Mouse (Mus musculus) myocyte (in vitro differentiated cells): ENCODE data around the gene Larp1. TPM values are rescaled to one million over a fixed set of nuclear protein-coding genes. Genes with fewer than 3 reads are reported as not detected.

ENCODE experiments used
- H3K27me3 ChIP-seq: one replicate; pipeline ENCODE4 v1.6.1; 2011; ENCODE audit not compliant: control insufficient read depth, insufficient read depth, insufficient read length
- H3K36me3 ChIP-seq: one replicate; pipeline ENCODE4 v1.6.1; 2011; ENCODE audit not compliant: control insufficient read depth, insufficient read depth
- H3K4me2 ChIP-seq: one replicate; pipeline ENCODE4 v1.6.1; 2011; ENCODE audit warnings: low read depth, control low read depth
- H3K4me3 ChIP-seq: one replicate; pipeline ENCODE4 v1.5.1; 2011; ENCODE audit warnings: mild to moderate bottlenecking, control low read depth, moderate library complexity
- H3K79me2 ChIP-seq: one replicate; pipeline ENCODE4 v1.6.1; 2011; ENCODE audit not compliant: control insufficient read depth, insufficient read depth
- H3ac ChIP-seq: one replicate; pipeline ENCODE4 v1.6.1; 2011; ENCODE audit not compliant: control insufficient read depth, insufficient read length
- CEBPB ChIP-seq: IDR thresholded peaks from 2 replicates; pipeline ENCODE4 v1.6.1; 2011; ENCODE audit warnings: mild to moderate bottlenecking, moderate library complexity; ENCODE audit not compliant: poor library complexity, insufficient read depth, severe bottlenecking
- E2F4 ChIP-seq: IDR thresholded peaks from one replicate; pipeline ENCODE4 v1.6.1; 2011; ENCODE audit warnings: mild to moderate bottlenecking, control low read depth, moderate library complexity; ENCODE audit not compliant: insufficient read depth
- MAX ChIP-seq: IDR thresholded peaks from one replicate; pipeline ENCODE4 v1.6.1; 2011; ENCODE audit warnings: low read depth, mild to moderate bottlenecking, control low read depth
- MYOD1 ChIP-seq, 3 experiments: IDR thresholded peaks; one replicate each; pipeline ENCODE4 v1.6.1; 2011; ENCODE audit warnings: control low read depth in 2 of 3, low read depth in 2 of 3, mild to moderate bottlenecking in 2 of 3, moderate library complexity in 1 of 3; ENCODE audit not compliant: insufficient read length in 2 of 3, control insufficient read depth in 1 of 3
- MYOG ChIP-seq, 3 experiments: IDR thresholded peaks; one replicate each; pipeline ENCODE4 v1.6.1; 2011; ENCODE audit warnings: control low read depth in 2 of 3, low read depth in 2 of 3, mild to moderate bottlenecking in 2 of 3; ENCODE audit not compliant: insufficient read length in 2 of 3, control insufficient read depth in 1 of 3, insufficient read depth in 1 of 3
- POLR2A ChIP-seq: IDR thresholded peaks from one replicate; pipeline ENCODE4 v1.6.1; 2011; ENCODE audit warnings: low read depth, mild to moderate bottlenecking, control low read depth, moderate library complexity; ENCODE audit not compliant: insufficient read length
- POLR2AphosphoS2 ChIP-seq: IDR thresholded peaks from one replicate; pipeline ENCODE4 v1.6.1; 2011; ENCODE audit warnings: low read depth, control low read depth; ENCODE audit not compliant: insufficient read length
- REST ChIP-seq: IDR thresholded peaks from one replicate; pipeline ENCODE4 v1.6.1; 2011; ENCODE audit warnings: mild to moderate bottlenecking, control low read depth, moderate library complexity; ENCODE audit not compliant: insufficient read depth, insufficient read length
- SRF ChIP-seq: IDR thresholded peaks from one replicate; pipeline ENCODE4 v1.6.1; 2011; ENCODE audit warnings: low read depth; ENCODE audit not compliant: control insufficient read depth, insufficient read length
- TCF12 ChIP-seq: IDR thresholded peaks from one replicate; pipeline ENCODE4 v1.6.1; 2011; ENCODE audit warnings: mild to moderate bottlenecking, control low read depth; ENCODE audit not compliant: poor library complexity, insufficient read depth, severe bottlenecking
- TCF3 ChIP-seq: IDR thresholded peaks from one replicate; pipeline ENCODE4 v1.6.1; 2011; ENCODE audit warnings: low read depth, control low read depth; ENCODE audit not compliant: insufficient read length
- USF1 ChIP-seq: IDR thresholded peaks from one replicate; pipeline ENCODE4 v1.6.1; 2011; ENCODE audit warnings: low read depth, mild to moderate bottlenecking, control low read depth, moderate library complexity
- polyA plus RNA-seq: library from polyadenylated mRNA; unstranded; fragments of >200 nt; fragmentation: generic; extraction: Trizol; gene quantifications from one replicate; pipeline ENCODE4 v1.2.1, GENCODE M21; 2012; ENCODE audit warnings: missing spikeins

The Larp1 gene
- polyA plus RNA-seq, 1 experiment = 67.6 TPM

DNA sequence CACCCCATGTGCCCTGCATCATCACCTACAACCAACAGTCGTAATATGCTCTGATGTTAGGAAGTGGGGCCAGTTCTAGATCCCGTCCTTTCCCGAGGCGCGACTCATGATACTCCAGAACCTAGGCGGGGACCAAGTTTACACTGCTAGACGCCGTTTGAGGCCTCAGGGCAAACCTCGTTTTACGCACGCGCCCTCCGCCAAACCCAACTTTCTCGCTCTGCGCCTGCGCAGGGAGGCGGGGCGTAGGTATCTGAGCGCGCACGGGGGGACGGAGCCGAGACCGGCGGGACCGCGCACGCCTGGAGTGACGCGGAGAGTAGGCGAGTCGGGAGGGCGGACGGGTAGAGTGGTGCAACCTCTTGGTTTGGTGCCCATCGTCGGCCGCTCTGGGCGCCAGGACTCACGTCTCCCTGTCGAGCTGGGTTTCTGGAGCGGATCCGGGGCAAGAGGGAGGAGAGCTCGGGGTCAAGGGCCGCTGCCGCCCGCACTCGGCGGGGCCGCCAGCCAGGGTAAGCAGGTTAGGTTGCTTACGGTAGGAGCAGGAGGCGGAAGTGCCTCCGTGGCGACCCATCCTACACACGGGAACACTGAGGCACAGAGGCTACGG, 94.9 kb downstream of the Larp1 start, which contains the start of gene Cnot8:
Gene Cnot8 (plus strand): TSS at position 457 of the 610 bp plus-strand sequence.
- peak within 1 kb of the TSS; percentile 97 for H3K4me3 ChIP-seq
- peak within 1 kb of the TSS; percentile 33 for H3ac ChIP-seq
- no peaks in the 10 kb centered on the region for H3K36me3 ChIP-seq
- no peaks in the 10 kb centered on the region for H3K27me3 ChIP-seq
- peaks cover 41% of the 10 kb centered on the region for H3K79me2 ChIP-seq
- TF ChIP-seq USF1 (no peak), TCF3 (no peak), TCF12 (no peak), MYOD1 (IDR thresholded peaks at IDR 0.05; ENCODE audit: control insufficient read depth in 1 of 3, insufficient read length in 2 of 3, low read depth in 2 of 3) (no peak), POLR2A (peak; percentile 68), E2F4 (no peak), MYOG (IDR thresholded peaks at IDR 0.05; ENCODE audit: control insufficient read depth in 1 of 3, insufficient read depth in 1 of 3, insufficient read length in 2 of 3, low read depth in 2 of 3) (no peak), POLR2AphosphoS2 (peak; percentile 84), MAX (no peak)
- peak within 1 kb of the TSS; percentile 87 for H3K4me2 ChIP-seq

DNA sequence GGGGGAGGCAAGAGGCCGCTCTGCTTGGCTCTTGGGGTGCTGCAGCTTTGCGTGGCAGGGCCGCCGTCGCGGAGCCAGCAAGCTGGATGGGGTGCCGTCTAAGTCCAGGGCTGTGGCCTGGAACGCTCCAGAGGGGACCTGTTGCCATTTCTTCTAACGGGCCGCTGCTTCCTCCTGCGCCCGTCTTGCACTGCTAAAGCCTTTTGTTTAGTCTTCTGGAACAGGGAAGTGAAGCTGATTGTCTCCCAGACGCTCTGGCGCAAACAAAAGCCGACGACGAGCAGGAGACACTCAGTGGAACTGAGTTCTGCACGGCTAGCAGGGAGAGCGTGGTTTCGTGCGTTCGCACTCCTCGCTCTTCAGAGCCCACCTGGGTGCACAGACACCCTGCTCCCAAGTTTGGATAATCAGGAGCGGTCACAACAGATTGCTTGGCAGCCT, 95.5 kb downstream of the Larp1 start:
- no peaks in the 10 kb centered on the region for H3K27me3 ChIP-seq
- no peak for TF ChIP-seq CEBPB
- no peak for TF ChIP-seq POLR2A
- TF ChIP-seq USF1 = no peak
- no peak for TF ChIP-seq SRF
- TF ChIP-seq MYOG (IDR thresholded peaks at IDR 0.05; ENCODE audit: control insufficient read depth in 1 of 3, insufficient read depth in 1 of 3, insufficient read length in 2 of 3, low read depth in 2 of 3) = no peak
- no peak for TF ChIP-seq POLR2AphosphoS2
- TF ChIP-seq TCF12 = no peak
- TF ChIP-seq E2F4 = no peak
- TF ChIP-seq TCF3 = no peak
- no peak for TF ChIP-seq MYOD1 (IDR thresholded peaks at IDR 0.05; ENCODE audit: control insufficient read depth in 1 of 3, insufficient read length in 2 of 3, low read depth in 2 of 3)
- no peak for TF ChIP-seq REST
- TF ChIP-seq MAX = no peak
- peak overlapping the region; percentile 33 for H3ac ChIP-seq
- no peaks in the 10 kb centered on the region for H3K36me3 ChIP-seq
- H3K79me2 ChIP-seq = peaks cover 47% of the 10 kb centered on the region
- peak overlapping the region; percentile 97 for H3K4me3 ChIP-seq
- peak overlapping the region; percentile 79 for H3K4me2 ChIP-seq

DNA sequence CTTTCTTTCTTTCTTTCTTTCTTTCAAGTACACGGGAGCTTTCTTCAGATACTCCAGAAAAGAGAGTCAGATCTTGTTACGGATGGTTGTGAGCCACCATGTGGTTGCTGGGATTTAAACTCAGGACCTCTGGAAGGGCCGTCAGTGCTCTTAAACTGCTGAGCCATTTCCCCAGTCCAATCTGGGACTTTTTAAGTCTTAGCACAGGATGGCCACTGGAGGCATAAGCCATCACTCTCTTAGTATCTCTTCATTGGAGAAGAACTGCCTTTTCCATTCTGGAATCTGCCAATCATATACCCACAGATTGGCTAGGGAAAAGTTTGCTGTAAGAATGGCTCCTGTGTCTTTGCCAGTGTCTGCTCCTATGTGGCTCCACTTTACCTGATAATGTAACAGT, 98.1 kb downstream of the Larp1 start:
- Histone ChIP-seq H3K36me3 (peaks cover 6% of the 10 kb centered on the region), H3K79me2 (peaks cover 56% of the 10 kb centered on the region), H3K4me2 (no peak overlapping the region), H3ac (no peak overlapping the region), H3K27me3 (no peaks in the 10 kb centered on the region), H3K4me3 (no peak overlapping the region)
- TF ChIP-seq CEBPB (no peak), MAX (no peak), POLR2AphosphoS2 (no peak), REST (no peak), USF1 (no peak), MYOD1 (IDR thresholded peaks at IDR 0.05; ENCODE audit: control insufficient read depth in 1 of 3, insufficient read length in 2 of 3, low read depth in 2 of 3) (no peak), POLR2A (no peak), MYOG (IDR thresholded peaks at IDR 0.05; ENCODE audit: control insufficient read depth in 1 of 3, insufficient read depth in 1 of 3, insufficient read length in 2 of 3, low read depth in 2 of 3) (no peak), E2F4 (no peak), SRF (no peak), TCF3 (no peak)

DNA sequence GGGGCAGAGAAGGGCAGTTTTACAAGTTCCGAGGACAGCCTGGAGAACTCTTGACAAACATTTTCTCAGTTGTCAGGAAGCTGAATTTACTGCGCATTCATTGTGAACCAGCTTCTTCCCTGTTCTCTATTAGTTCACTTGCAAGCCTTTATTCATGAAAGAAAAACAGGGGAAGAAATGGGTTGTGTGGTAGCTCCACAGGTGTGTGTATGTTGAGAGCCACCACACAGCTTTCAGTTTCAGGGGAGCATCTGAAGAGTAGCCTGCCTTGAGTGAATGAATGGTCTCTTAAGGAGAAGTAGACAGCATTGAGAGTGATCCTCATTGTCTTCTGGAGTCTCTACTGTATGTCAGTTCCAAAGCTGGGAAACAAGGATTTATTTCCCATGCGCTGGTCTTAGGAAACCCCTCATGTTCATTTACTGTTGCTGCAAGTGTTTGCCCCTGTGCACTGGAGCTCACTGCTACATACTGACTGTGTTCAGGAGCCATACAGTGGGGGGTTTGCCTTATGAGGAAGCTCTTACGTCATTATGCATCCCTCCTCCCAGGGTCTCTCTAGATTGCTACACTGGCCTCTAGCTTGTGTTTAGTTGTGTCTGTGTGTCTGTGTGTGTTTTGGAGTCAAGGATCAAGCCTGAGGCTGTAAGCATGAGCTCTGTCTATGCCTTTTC, 98.9 kb downstream of the Larp1 start:
- Histone ChIP-seq H3ac (no peak overlapping the region), H3K4me2 (no peak overlapping the region), H3K4me3 (no peak overlapping the region), H3K27me3 (no peaks in the 10 kb centered on the region), H3K79me2 (peaks cover 56% of the 10 kb centered on the region), H3K36me3 (peaks cover 6% of the 10 kb centered on the region)
- TF ChIP-seq MYOG (IDR thresholded peaks at IDR 0.05; ENCODE audit: control insufficient read depth in 1 of 3, insufficient read depth in 1 of 3, insufficient read length in 2 of 3, low read depth in 2 of 3) = no peak
- no peak for TF ChIP-seq MYOD1 (IDR thresholded peaks at IDR 0.05; ENCODE audit: control insufficient read depth in 1 of 3, insufficient read length in 2 of 3, low read depth in 2 of 3)
- no peak for TF ChIP-seq E2F4
- TF ChIP-seq SRF = no peak

Other genes with a start within 250 kb of the Larp1 start
- gene Sap30l, start 207.4 kb upstream of the Larp1 start, polyA plus RNA-seq = 25.7 TPM
- not detected for gene Hand1, start 176.2 kb upstream of the Larp1 start, polyA plus RNA-seq
- gene Gm12248, start 84.1 kb downstream of the Larp1 start, polyA plus RNA-seq = 0.19 TPM
- 51.2 TPM for gene Cnot8, start 95.1 kb downstream of the Larp1 start, polyA plus RNA-seq
- gene Gemin5, start 159.5 kb downstream of the Larp1 start, polyA plus RNA-seq = 18.7 TPM
- 95.3 TPM for gene Mrpl22, start 162.6 kb downstream of the Larp1 start, polyA plus RNA-seq
- 3.7 TPM for gene Igtp, start 190.5 kb downstream of the Larp1 start, polyA plus RNA-seq
- 0.77 TPM for gene Irgm2, start 190.6 kb downstream of the Larp1 start, polyA plus RNA-seq